Mouse (Mus musculus) lung, embryonic 15.5 days (tissue): ENCODE measurements around the gene Scarb2. TPM values are rescaled to one million over a fixed set of nuclear protein-coding genes. Genes with fewer than 3 reads are reported as not detected.
A peak's percentile ranks its signal among the peaks of the same experiment; 100 is the strongest.

Experiments
- ATAC-seq: fragments of 200-750 bp; cut with Nextera tagmentation; 2 replicates; pipeline ENCODE4 v1.8.0; 2017; ENCODE audit warnings: moderate number of reproducible peaks, borderline replicate concordance; ENCODE audit not compliant: low FRiP score, low TSS enrichment; ENCODE audit errors: extremely low read depth
- H3K27ac ChIP-seq: fragments of 300-500 bp; sonication (generic); 2 replicates; pipeline ENCODE4 v1.5.1; 2015; ENCODE audit warnings: moderate library complexity, mild to moderate bottlenecking, inconsistent platforms
- H3K27me3 ChIP-seq: fragments of 300-500 bp; sonication (generic); 2 replicates; pipeline ENCODE4 v1.6.1; 2015; ENCODE audit warnings: inconsistent platforms
- H3K36me3 ChIP-seq: fragments of 300-500 bp; sonication (generic); 2 replicates; pipeline ENCODE4 v1.6.1; 2015; ENCODE audit warnings: inconsistent platforms
- H3K4me1 ChIP-seq: fragments of 300-500 bp; sonication (generic); 2 replicates; pipeline ENCODE4 v1.6.1; 2015; ENCODE audit warnings: inconsistent platforms
- H3K4me2 ChIP-seq: fragments of 300-500 bp; sonication (generic); 2 replicates; pipeline ENCODE4 v1.6.1; 2015; ENCODE audit warnings: inconsistent platforms, mild to moderate bottlenecking, moderate library complexity
- H3K4me3 ChIP-seq: fragments of 300-500 bp; sonication (generic); 2 replicates; pipeline ENCODE4 v1.5.1; 2015; ENCODE audit warnings: mild to moderate bottlenecking, inconsistent platforms
- H3K9ac ChIP-seq: fragments of 300-500 bp; sonication (generic); 2 replicates; pipeline ENCODE4 v1.6.1; 2015; ENCODE audit warnings: inconsistent platforms
- H3K9me3 ChIP-seq: fragments of 300-500 bp; sonication (generic); 2 replicates; pipeline ENCODE4 v1.6.1; 2016; ENCODE audit warnings: inconsistent platforms
- WGBS: fragments of 180-500 bp; shearing (Covaris S2); methylation state at CpG from one replicate; pipeline ENCODE4 v1.1.7; 2015; 5-methylcytosine and 5-hydroxymethylcytosine counted together
- microRNA-seq: library from miRNA; unstranded; fragments of <30 nt; microRNA quantifications from one replicate; pipeline ENCODE4, GENCODE M21; 2016
- polyA plus RNA-seq: library from polyadenylated mRNA; unstranded; fragments of >200 nt; fragmentation: Nextera tagmentation; extraction: Ambion mirVana; gene quantifications from 2 replicates; pipeline ENCODE4 v1.2.1, GENCODE M21; 2015

The Scarb2 gene
- polyA plus RNA-seq, 1 experiment from 2014 or later: 17.2 TPM

- H3K9ac ChIP-seq: no peak overlapping the region
- no peak overlapping the region for H3K4me3 ChIP-seq
- peak; percentile 80 for ATAC-seq
- H3K4me2 ChIP-seq: no peak overlapping the region
- H3K27me3 ChIP-seq: peaks cover 10% of the 10 kb centered on the region
- no peaks in the 10 kb centered on the region for H3K9me3 ChIP-seq
- no peaks in the 10 kb centered on the region for H3K4me1 ChIP-seq
- H3K36me3 ChIP-seq: no peaks in the 10 kb centered on the region
- no peak overlapping the region for H3K27ac ChIP-seq
- 23% methylated on average over 5 of the region's 5 CpGs for WGBS
These were observed 108.5 kb downstream of the Scarb2 start for GRCm38 (mm10) chr5:92398153-92398552.

- 0 out of 2 replicates have a peak, but pooled peaks cover 8% of the 10 kb centered on the region for H3K4me1 ChIP-seq
- no peak for ATAC-seq
- 70% methylated on average over 6 of the region's 6 CpGs for WGBS
- H3K4me2 ChIP-seq: no peak overlapping the region
- H3K9me3 ChIP-seq: no peaks in the 10 kb centered on the region
- H3K27me3 ChIP-seq: peaks cover 27% of the 10 kb centered on the region
- H3K27ac ChIP-seq: no peak overlapping the region
- H3K9ac ChIP-seq: no peak overlapping the region
- no peaks in the 10 kb centered on the region for H3K36me3 ChIP-seq
- H3K4me3 ChIP-seq: no peak overlapping the region
These were observed 110.2 kb downstream of the Scarb2 start for GRCm38 (mm10) chr5:92396476-92396875.

- Histone ChIP-seq H3K36me3 (no peaks in the 10 kb centered on the region), H3K9ac (no peak overlapping the region), H3K4me2 (no peak overlapping the region), H3K9me3 (no peaks in the 10 kb centered on the region), H3K4me3 (no peak overlapping the region), H3K27me3 (peaks cover 34% of the 10 kb centered on the region), H3K27ac (no peak overlapping the region), H3K4me1 (0 out of 2 replicates have a peak, but pooled peaks cover 8% of the 10 kb centered on the region)
- 76% methylated on average over 3 of the region's 3 CpGs for WGBS
- no peak for ATAC-seq
These were observed 110.9 kb downstream of the Scarb2 start for GRCm38 (mm10) chr5:92395764-92396163.

GRCm38 (mm10) chr5:92393863-92394262 lies 112.8 kb downstream of the Scarb2 start:
- Histone ChIP-seq H3K27me3 (peaks cover 46% of the 10 kb centered on the region), H3K9ac (no peak overlapping the region), H3K4me3 (no peak overlapping the region), H3K36me3 (no peaks in the 10 kb centered on the region), H3K27ac (no peak overlapping the region), H3K4me2 (no peak overlapping the region), H3K9me3 (no peaks in the 10 kb centered on the region), H3K4me1 (0 out of 2 replicates have a peak, but pooled peaks cover 8% of the 10 kb centered on the region)
- no peak for ATAC-seq
- 48% methylated on average over 10 of the region's 10 CpGs for WGBS

GRCm38 (mm10) chr5:92392542-92392941 lies 114.1 kb downstream of the Scarb2 start:
- Histone ChIP-seq H3K9ac (0 out of 2 replicates have a peak overlapping the region, but pooled peaks have one; percentile 0), H3K4me2 (peak overlapping the region; percentile 43), H3K27me3 (peaks cover 48% of the 10 kb centered on the region), H3K27ac (no peak overlapping the region), H3K9me3 (no peaks in the 10 kb centered on the region), H3K4me3 (peak overlapping the region; percentile 20), H3K36me3 (no peaks in the 10 kb centered on the region), H3K4me1 (0 out of 2 replicates have a peak, but pooled peaks cover 8% of the 10 kb centered on the region)
- no peak for ATAC-seq
- WGBS: 34% methylated on average over 18 of the region's 18 CpGs

Small RNAs within 50 kb of the gene (microRNA-seq; reads per million reads assigned to microRNA genes)
- not detected for gene Mir6415

Other genes with a start within 250 kb of the Scarb2 start
- gene Naaa, start 228.7 kb downstream of the Scarb2 start, polyA plus RNA-seq: 10.9 and 12.5 TPM in 2 replicates
- gene Sdad1, start 196.4 kb downstream of the Scarb2 start, polyA plus RNA-seq: 32.6 and 35.4 TPM in 2 replicates
- not detected in 2 replicates for gene Cxcl9, start 178.8 kb downstream of the Scarb2 start, polyA plus RNA-seq
- gene Art3, start 175.0 kb downstream of the Scarb2 start, polyA plus RNA-seq: 4.8 and 9.5 TPM in 2 replicates
- gene Cxcl10, start 157.9 kb downstream of the Scarb2 start, polyA plus RNA-seq: 0.59 and 3.5 TPM in 2 replicates
- 55.7 and 56.8 TPM in 2 replicates for gene Nup54, start 71.6 kb downstream of the Scarb2 start, polyA plus RNA-seq
- 1.2 and 1.8 TPM in 2 replicates for gene Fam47e, start 48.2 kb upstream of the Scarb2 start, polyA plus RNA-seq
- gene Stbd1, start 96.2 kb upstream of the Scarb2 start, polyA plus RNA-seq: 131 TPM in 2 replicates
- 2.1 and 2.5 TPM in 2 replicates for gene Ccdc158, start 168.4 kb upstream of the Scarb2 start, polyA plus RNA-seq
- gene Shroom3, start 176.6 kb upstream of the Scarb2 start, polyA plus RNA-seq: 5.3 and 5.4 TPM in 2 replicates